Mouse (Mus musculus) embryonic facial prominence, embryonic 11.5 days (tissue): Measurements from ENCODE around the gene Rxra. TPM values are rescaled to one million over a fixed set of nuclear protein-coding genes. Genes with fewer than 3 reads are reported as not detected.

Source experiments
- ATAC-seq: fragments of 200-750 bp; cut with Nextera tagmentation; replicated peaks from 2 replicates; pipeline ENCODE4 v1.8.0; 2017; ENCODE audit warnings: low read depth; ENCODE audit not compliant: insufficient number of reproducible peaks, low FRiP score, low TSS enrichment
- DNase-seq: peaks from one replicate; pipeline ENCODE4 v3.0.0-alpha.2; 2015; ENCODE audit warnings: low spot score
- H3K27ac ChIP-seq: fragments of 300-500 bp; sonication (generic); replicated peaks from 2 replicates; pipeline ENCODE4 v1.5.1; 2014; ENCODE audit warnings: mild to moderate bottlenecking, low read depth, low read length, control low read depth
- H3K27me3 ChIP-seq: fragments of 300-500 bp; sonication (generic); 2 replicates; pipeline ENCODE4 v1.6.1; 2014; ENCODE audit warnings: mild to moderate bottlenecking, low read length, moderate library complexity, mixed read lengths; ENCODE audit not compliant: control insufficient read depth, insufficient read depth
- H3K36me3 ChIP-seq: fragments of 300-500 bp; sonication (generic); replicated peaks from 2 replicates; pipeline ENCODE4 v1.6.1; 2014; ENCODE audit warnings: low read depth, mild to moderate bottlenecking, low read length, moderate library complexity, mixed read lengths; ENCODE audit not compliant: control insufficient read depth, insufficient read depth
- H3K4me1 ChIP-seq: fragments of 300-500 bp; sonication (generic); 2 replicates; pipeline ENCODE4 v1.6.1; 2014; ENCODE audit warnings: low read length, mixed read lengths; ENCODE audit not compliant: control insufficient read depth, insufficient read depth
- H3K4me2 ChIP-seq: fragments of 300-500 bp; sonication (generic); 2 replicates; pipeline ENCODE4 v1.6.1; 2014; ENCODE audit warnings: low read depth, mild to moderate bottlenecking, control low read depth, low read length, moderate library complexity
- H3K4me3 ChIP-seq: fragments of 300-500 bp; sonication (generic); 2 replicates; pipeline ENCODE4 v1.5.1; 2014; ENCODE audit warnings: low read depth, low read length, control low read depth
- H3K9ac ChIP-seq: fragments of 300-500 bp; sonication (generic); replicated peaks from 2 replicates; pipeline ENCODE4 v1.6.1; 2014; ENCODE audit warnings: mild to moderate bottlenecking, control low read depth, low read length
- H3K9me3 ChIP-seq: fragments of 300-500 bp; sonication (generic); replicated peaks from 2 replicates; pipeline ENCODE4 v1.6.1; 2016; ENCODE audit warnings: mild to moderate bottlenecking, low read length, inconsistent platforms, mixed read lengths; ENCODE audit not compliant: control insufficient read depth
- WGBS: fragments of 180-500 bp; shearing (Covaris S2); extraction: QIAGEN DNeasy Blood & Tissue Kit; methylation state at CpG from one replicate; pipeline ENCODE4 v1.1.7; 2014; 5-methylcytosine and 5-hydroxymethylcytosine counted together
- polyA plus RNA-seq: library from polyadenylated mRNA; unstranded; fragments of >200 nt; fragmentation: Nextera tagmentation; extraction: Ambion mirVana; gene quantifications from 2 replicates; pipeline ENCODE4 v1.2.1, GENCODE M21; 2014

Gene Rxra
- polyA plus RNA-seq, 1 experiment from 2014 or later: 7.6 TPM

DNA sequence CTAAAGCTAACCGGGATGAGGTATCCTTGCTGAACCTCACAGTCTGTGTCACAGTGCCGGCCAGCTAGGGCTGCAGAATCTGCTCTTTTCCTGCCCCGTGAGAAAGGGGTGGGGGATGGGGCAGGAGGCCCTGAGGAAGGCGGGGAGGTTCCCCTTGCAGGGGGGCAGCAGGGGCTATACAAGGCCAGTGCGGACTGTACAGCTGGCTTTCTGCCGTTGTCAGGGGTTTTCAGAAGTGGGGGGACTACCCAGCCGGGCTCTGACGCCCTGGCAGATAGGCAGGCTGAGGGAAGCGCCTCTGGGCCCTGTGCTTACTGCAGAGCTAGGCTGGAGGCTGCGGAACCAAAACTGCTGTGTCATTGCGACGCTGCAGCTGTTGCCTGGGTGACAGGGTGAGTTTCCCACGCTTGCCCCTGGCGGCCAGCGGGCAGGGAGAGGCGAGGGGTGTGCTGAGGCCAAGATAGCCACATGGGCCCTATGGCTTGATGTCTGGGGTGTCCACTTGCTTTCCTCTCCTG is 63.9 kb downstream of the Rxra start:
- Histone ChIP-seq H3K27me3 (no peaks in the 10 kb centered on the region), H3K9ac (peak overlapping the region; percentile 37; the same call in 1 of the 2 replicates), H3K9me3 (no peaks in the 10 kb centered on the region), H3K27ac (peak overlapping the region; percentile 35), H3K4me3 (no peak overlapping the region), H3K36me3 (no peaks in the 10 kb centered on the region), H3K4me1 (peaks cover 21% of the 10 kb centered on the region), H3K4me2 (peak overlapping the region; percentile 25)
- ATAC-seq: peak; percentile 66
- WGBS: 2% methylated on average over 16 of the region's 16 CpGs
- DNase-seq: peak; percentile 82

GRCm38 (mm10) chr2:27743177-27743576 is 66.9 kb downstream of the Rxra start:
- no peak overlapping the region for H3K4me3 ChIP-seq
- no peak overlapping the region for H3K9ac ChIP-seq
- ATAC-seq (no peak), DNase-seq (no peak)
- H3K4me2 ChIP-seq: no peak overlapping the region
- no peaks in the 10 kb centered on the region for H3K36me3 ChIP-seq
- H3K9me3 ChIP-seq: no peaks in the 10 kb centered on the region
- no peaks in the 10 kb centered on the region for H3K27me3 ChIP-seq
- 100% methylated on average over 1 of the region's 1 CpGs for WGBS
- H3K4me1 ChIP-seq: peaks cover 25% of the 10 kb centered on the region
- no peak overlapping the region for H3K27ac ChIP-seq

DNA sequence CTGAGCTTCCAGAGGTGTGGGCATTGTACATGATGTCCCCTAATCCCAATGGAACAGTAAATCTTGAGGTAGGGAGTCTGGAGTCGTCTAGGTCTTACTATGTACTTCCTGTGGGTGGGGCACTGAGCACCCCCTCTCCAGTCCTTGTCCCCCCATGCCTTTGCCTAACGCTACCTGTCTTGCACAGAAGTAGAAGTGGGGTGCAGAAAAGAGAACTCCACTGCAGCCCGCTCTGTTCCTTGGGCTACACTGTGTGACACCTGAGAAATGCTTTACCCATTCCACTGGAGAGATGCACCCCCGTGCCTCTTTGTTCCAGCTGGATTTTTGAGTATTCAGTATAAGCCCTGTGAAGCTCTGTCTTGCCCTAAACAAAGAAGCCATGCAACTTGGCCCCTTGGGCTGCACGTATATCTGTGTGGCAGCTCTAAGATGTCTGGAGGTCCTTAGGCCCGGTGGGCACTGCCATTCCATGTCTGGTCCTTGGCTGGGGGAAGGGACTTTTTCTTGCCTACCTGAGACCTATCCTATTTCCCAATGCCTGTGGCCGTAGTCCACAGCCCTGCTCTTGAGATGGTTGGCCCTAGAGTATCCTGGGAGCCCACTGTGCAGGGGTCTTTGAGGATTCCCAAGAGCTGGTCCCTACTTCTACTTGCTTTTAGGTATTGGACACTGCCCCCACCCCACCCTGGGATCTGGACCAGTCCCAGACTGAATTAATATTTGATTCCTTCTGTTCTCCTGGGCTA is 67.8 kb downstream of the Rxra start:
- ATAC-seq (no peak), DNase-seq (no peak)
- H3K9ac ChIP-seq: no peak overlapping the region
- H3K27ac ChIP-seq: 0 out of 2 replicates have a peak overlapping the region, but pooled peaks have one; percentile 41
- no peaks in the 10 kb centered on the region for H3K9me3 ChIP-seq
- no peak overlapping the region for H3K4me3 ChIP-seq
- H3K4me1 ChIP-seq: peaks cover 23% of the 10 kb centered on the region
- H3K27me3 ChIP-seq: no peaks in the 10 kb centered on the region
- H3K4me2 ChIP-seq: no peak overlapping the region
- no peaks in the 10 kb centered on the region; the same call in none of the 2 replicates for H3K36me3 ChIP-seq
- 85% methylated on average over 7 of the region's 7 CpGs for WGBS

GRCm38 (mm10) chr2:27744612-27745351 is 68.5 kb downstream of the Rxra start:
- 74% methylated on average over 13 of the region's 13 CpGs for WGBS
- no peak overlapping the region for H3K4me3 ChIP-seq
- no peak overlapping the region for H3K4me2 ChIP-seq
- H3K27ac ChIP-seq: 0 out of 2 replicates have a peak overlapping the region, but pooled peaks have one; percentile 41
- DNase-seq: peak; percentile 38
- no peaks in the 10 kb centered on the region for H3K9me3 ChIP-seq
- no peak overlapping the region for H3K9ac ChIP-seq
- ATAC-seq: no peak
- H3K27me3 ChIP-seq: no peaks in the 10 kb centered on the region
- peaks cover 3% of the 10 kb centered on the region for H3K36me3 ChIP-seq
- peaks cover 16% of the 10 kb centered on the region for H3K4me1 ChIP-seq

- Histone ChIP-seq H3K9me3 (no peaks in the 10 kb centered on the region), H3K36me3 (peaks cover 3% of the 10 kb centered on the region), H3K4me3 (no peak overlapping the region), H3K9ac (no peak overlapping the region), H3K4me2 (no peak overlapping the region), H3K27me3 (no peaks in the 10 kb centered on the region), H3K27ac (no peak overlapping the region; the same call in 1 of the 2 replicates), H3K4me1 (peaks cover 5% of the 10 kb centered on the region)
- WGBS: 28% methylated on average over 18 of the region's 18 CpGs
- DNase-seq: no peak
- no peak for ATAC-seq
Measured at GRCm38 (mm10) chr2:27745673-27746620, 69.7 kb downstream of the Rxra start.

- peaks cover 3% of the 10 kb centered on the region for H3K36me3 ChIP-seq
- no peak overlapping the region for H3K9ac ChIP-seq
- no peak overlapping the region for H3K4me2 ChIP-seq
- WGBS: 62% methylated on average over 2 of the region's 2 CpGs
- H3K4me1 ChIP-seq: peaks cover 5% of the 10 kb centered on the region
- no peaks in the 10 kb centered on the region for H3K27me3 ChIP-seq
- DNase-seq (no peak), ATAC-seq (no peak)
- no peak overlapping the region for H3K27ac ChIP-seq
- H3K4me3 ChIP-seq: no peak overlapping the region
- H3K9me3 ChIP-seq: no peaks in the 10 kb centered on the region
Measured at GRCm38 (mm10) chr2:27746854-27747253, 70.6 kb downstream of the Rxra start.

DNA sequence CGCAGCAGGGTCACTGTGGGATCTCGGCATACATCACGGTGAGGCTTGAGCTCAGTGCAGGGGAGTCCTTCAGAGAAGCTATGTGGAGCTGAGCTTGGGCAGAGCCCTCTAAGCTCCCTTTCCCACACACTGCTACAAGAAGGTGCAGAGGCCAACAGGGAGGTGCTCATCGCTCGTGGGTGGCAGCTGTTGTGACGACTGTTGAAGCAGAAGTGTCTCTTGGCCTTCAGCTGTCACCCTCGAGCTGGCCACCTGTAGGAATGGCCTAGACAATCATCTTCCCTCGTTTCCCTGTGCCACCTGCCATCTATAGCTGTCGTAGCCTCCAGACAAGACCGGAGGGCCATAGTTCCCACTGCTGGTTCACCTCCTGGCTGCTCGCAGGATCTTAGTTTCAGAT is 72.7 kb downstream of the Rxra start:
- DNase-seq (no peak), ATAC-seq (no peak)
- H3K36me3 ChIP-seq: peaks cover 3% of the 10 kb centered on the region
- H3K4me2 ChIP-seq: no peak overlapping the region
- H3K27ac ChIP-seq: no peak overlapping the region
- H3K4me3 ChIP-seq: no peak overlapping the region
- WGBS: 92% methylated on average over 11 of the region's 11 CpGs
- no peaks in the 10 kb centered on the region for H3K9me3 ChIP-seq
- no peak overlapping the region for H3K9ac ChIP-seq
- peaks cover 5% of the 10 kb centered on the region for H3K4me1 ChIP-seq
- no peaks in the 10 kb centered on the region for H3K27me3 ChIP-seq
